Mouse (Mus musculus): ENCODE data around the gene Egf.

Egf gene

GRCm38 (mm10) chr3:129652476-129652875, 102.6 kb downstream of the Egf start:
- intact Hi-C loops (cut with DNase I) = no loop called here

GRCm38 (mm10) chr3:129651765-129652164, 103.4 kb downstream of the Egf start:
- intact Hi-C loops (cut with DNase I) = no loop called here

- intact Hi-C loops (cut with DNase I) = no loop called here
Observed at GRCm38 (mm10) chr3:129650931-129651330, 104.2 kb downstream of the Egf start.

- intact Hi-C loops (cut with DNase I) = no loop called here
Observed at GRCm38 (mm10) chr3:129650293-129650612, 104.9 kb downstream of the Egf start.

GRCm38 (mm10) chr3:129649586-129650292, 105.4 kb downstream of the Egf start:
- intact Hi-C loops (cut with DNase I) = no loop called here

- intact Hi-C loops (cut with DNase I) = no loop called here
Observed at GRCm38 (mm10) chr3:129648598-129648997, 106.5 kb downstream of the Egf start.

GRCm38 (mm10) chr3:129647312-129647711, 107.8 kb downstream of the Egf start:
- intact Hi-C loops (cut with DNase I) = no loop called here

GRCm38 (mm10) chr3:129646781-129647180, 108.3 kb downstream of the Egf start:
- intact Hi-C loops (cut with DNase I) = no loop called here

GRCm38 (mm10) chr3:129645409-129645808, 109.7 kb downstream of the Egf start:
- intact Hi-C loops (cut with DNase I) = no loop called here

GRCm38 (mm10) chr3:129641621-129642020, 113.5 kb downstream of the Egf start:
- intact Hi-C loops (cut with DNase I) = no loop called here

GRCm38 (mm10) chr3:129640211-129641000, 114.7 kb downstream of the Egf start:
- intact Hi-C loops (cut with DNase I) = no loop called here

GRCm38 (mm10) chr3:129639701-129640100, 115.4 kb downstream of the Egf start:
- intact Hi-C loops (cut with DNase I) = loop anchor here (5.0 kb wide), 1 partner anchor 332 kb away; no protein-coding TSS in a partner anchor

GRCm38 (mm10) chr3:129637446-129637845, 117.7 kb downstream of the Egf start:
- intact Hi-C loops (cut with DNase I) = loop anchor here (5.0 kb wide), 1 partner anchor 330 kb away; no protein-coding TSS in a partner anchor

GRCm38 (mm10) chr3:129634260-129634901, 120.7 kb downstream of the Egf start:
- intact Hi-C loops (cut with DNase I) = no loop called here

- intact Hi-C loops (cut with DNase I) = no loop called here
Observed at GRCm38 (mm10) chr3:129633518-129633917, 121.6 kb downstream of the Egf start.

- intact Hi-C loops (cut with DNase I) = no loop called here
Observed at GRCm38 (mm10) chr3:129631857-129632256, 123.3 kb downstream of the Egf start.

GRCm38 (mm10) chr3:129631018-129631417, 124.1 kb downstream of the Egf start:
- intact Hi-C loops (cut with DNase I) = no loop called here

Small RNA genes within 50 kb of the gene (microRNA-seq; reads per million reads assigned to microRNA genes)
- gene Gm24515 = 0 reads per million in 2 experiments

Measured in adrenal gland (tissue).